Mouse (Mus musculus) adrenal gland, postnatal 0 days (tissue): Measurements from ENCODE around the gene Scn7a. TPM values are rescaled to one million over a fixed set of nuclear protein-coding genes. Genes with fewer than 3 reads are reported as not detected.

Experiments
- polyA plus RNA-seq: library from polyadenylated mRNA; unstranded; fragments of >200 nt; fragmentation: Nextera tagmentation; extraction: Ambion mirVana; gene quantifications from 2 replicates; pipeline ENCODE4 v1.2.1, GENCODE M21; 2015

The Scn7a gene
- polyA plus RNA-seq = 1.8 TPM in 2 replicates

GRCm38 (mm10) chr2:66784765-66785164 lies at the start of gene Scn7a:
TSS of gene Scn7a (minus strand) at chr2:66784914.

GRCm38 (mm10) chr2:66634580-66635359 lies 149.9 kb downstream of the Scn7a start, which contains the start of gene Scn9a:
TSS of gene Scn9a (minus strand) at chr2:66634962.

Other genes starting within 250 kb of the Scn7a start
- gene Scn9a, start 150.0 kb downstream of the Scn7a start, polyA plus RNA-seq = 3.9 and 9.0 TPM in 2 replicates